Mouse (Mus musculus): ENCODE results near the gene Add2.

DNA sequence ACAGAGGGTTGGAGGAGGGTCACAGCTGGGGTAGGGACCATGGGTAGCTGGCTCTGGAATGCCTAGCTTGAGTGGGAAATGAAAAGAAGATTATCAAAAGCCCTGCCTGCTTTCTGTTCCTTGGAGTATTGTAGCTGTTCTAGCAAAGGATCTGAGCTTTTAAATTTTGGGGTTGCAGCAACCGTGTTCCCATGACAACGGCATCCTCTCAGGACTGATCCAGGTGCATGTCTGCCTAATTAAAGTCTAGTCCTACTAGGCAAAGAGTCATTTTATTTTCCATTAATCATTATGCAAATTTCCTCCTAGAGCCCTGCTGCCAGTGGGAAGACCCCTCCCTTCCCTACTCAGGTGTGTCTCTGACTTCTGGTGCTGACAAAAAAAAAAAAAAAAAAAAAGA, 34.2 kb downstream of the Add2 start:
- no peak for TF ChIP-seq CTCF (IDR thresholded peaks at IDR 0.05; ENCODE audit: control insufficient read depth, insufficient read depth, low read length)
- TF ChIP-seq POLR2A (IDR thresholded peaks at IDR 0.05; ENCODE audit: borderline replicate concordance, control insufficient read depth, low read depth, low read length): no peak
